Mouse (Mus musculus) G1E (cell line): ENCODE data around the gene Meis3.

Source experiments
- CTCF ChIP-seq: IDR thresholded peaks from 2 replicates; pipeline ENCODE4 v1.5.1; 2012; ENCODE audit warnings: low read depth, low read length, inconsistent platforms, mixed read lengths
- TAL1 ChIP-seq: conservative IDR thresholded peaks from 2 replicates; pipeline ENCODE4 v1.6.1; 2012; ENCODE audit warnings: low read depth, low read length, inconsistent platforms, mixed read lengths

DNA sequence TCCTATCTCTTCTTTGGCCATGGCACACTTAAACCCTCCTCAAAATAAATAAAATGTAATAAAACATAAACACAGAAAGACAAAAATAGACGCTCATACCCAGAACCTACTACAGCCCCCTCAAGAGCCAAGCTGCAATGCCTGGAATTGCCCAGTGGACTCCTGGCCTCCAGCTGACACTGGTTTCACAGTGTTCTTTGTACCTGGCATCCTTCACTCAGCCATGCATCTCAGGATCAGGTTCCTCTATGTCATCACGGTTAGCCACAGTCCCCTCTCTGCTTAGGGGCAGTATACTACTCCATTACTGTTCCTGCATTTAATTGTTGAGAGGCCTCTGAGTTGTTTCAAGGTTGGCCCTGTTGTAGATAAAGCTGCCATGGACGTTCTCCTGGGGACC lies 42.0 kb upstream of the Meis3 start:
- no peak for TF ChIP-seq CTCF
- TF ChIP-seq TAL1 = no peak
